Mouse (Mus musculus): ENCODE measurements around the gene Pde6c. TPM values are rescaled to one million over a fixed set of nuclear protein-coding genes. Genes with fewer than 3 reads are reported as not detected.

Pde6c gene
- not detected in 2 replicates for polyA plus RNA-seq (2012; rRNA removed)

GRCm38 (mm10) chr19:38132481-38132880 is at the start of gene Pde6c:
Gene Pde6c (plus strand): TSS chr19:38132781.

GRCm38 (mm10) chr19:38096858-38097758 is 35.5 kb upstream of the Pde6c start, which contains the start of gene Ffar4:
Gene Ffar4 (plus strand): TSS chr19:38097071.

GRCm38 (mm10) chr19:38125219-38125610 is 7.4 kb upstream of the Pde6c start, which contains the start of gene Rbp4:
Gene Rbp4 (minus strand): TSS chr19:38125281.

DNA sequence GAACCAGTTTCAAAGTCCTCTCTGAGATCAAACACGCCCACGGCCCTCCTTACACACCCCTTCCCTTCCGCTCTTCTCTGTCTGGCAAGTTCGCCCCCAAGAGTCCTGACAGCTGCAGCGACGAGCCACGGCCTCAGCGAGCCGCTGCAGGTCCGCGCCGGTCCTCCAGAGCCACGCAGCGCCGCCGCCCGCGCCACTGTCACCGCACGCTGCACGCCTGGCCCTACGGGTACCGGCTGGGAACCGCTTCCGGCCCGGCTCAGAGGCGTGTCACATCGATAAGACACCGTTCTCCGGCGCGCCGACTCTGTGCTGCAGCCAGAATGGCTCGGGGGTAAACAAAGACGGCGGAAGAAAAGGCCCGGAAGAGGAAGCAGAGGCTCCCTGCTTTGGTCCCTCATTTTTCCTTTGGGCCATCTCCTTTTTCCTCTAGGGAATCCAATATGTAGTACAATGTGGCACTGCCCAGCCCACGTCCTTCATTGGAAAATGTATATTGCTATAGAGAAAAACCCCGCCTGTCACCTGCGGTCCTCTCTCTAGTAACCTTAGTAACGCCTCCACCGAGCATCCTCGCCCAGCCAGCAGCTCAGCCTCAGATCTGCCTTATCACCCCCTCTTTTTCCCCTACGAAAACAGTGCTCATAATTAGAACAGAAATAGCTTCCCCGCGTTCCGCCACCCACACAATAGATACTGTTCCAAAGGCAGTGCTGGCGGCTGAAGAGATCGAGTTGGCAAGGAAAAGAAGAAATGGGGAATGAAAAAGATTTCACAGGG is 91.5 kb downstream of the Pde6c start, which contains the start of gene Fra10ac1:
Gene Fra10ac1, minus strand, starts transcription at position 252 of the 780 bp plus-strand sequence.

Other genes with a start within 250 kb of the Pde6c start
- 14.4 and 20.9 TPM in 2 replicates for gene Myof, start 89.2 kb upstream of the Pde6c start, polyA plus RNA-seq (2012; rRNA removed)
- 1.2 and 1.6 TPM in 2 replicates for gene Cep55, start 77.8 kb upstream of the Pde6c start, polyA plus RNA-seq (2012; rRNA removed)
- gene Ffar4, start 35.7 kb upstream of the Pde6c start, polyA plus RNA-seq (2012; rRNA removed) = 77.9 and 151 TPM in 2 replicates
- gene Rbp4, start 7.5 kb upstream of the Pde6c start, polyA plus RNA-seq (2012; rRNA removed) = 47.2 and 56.3 TPM in 2 replicates
- gene Fra10ac1, start 91.4 kb downstream of the Pde6c start, polyA plus RNA-seq (2012; rRNA removed) = 2.3 and 2.7 TPM in 2 replicates
- gene Lgi1, start 131.8 kb downstream of the Pde6c start, polyA plus RNA-seq (2012; rRNA removed) = 0.03 and 0.05 TPM in 2 replicates

Measured in colon, adult 2 months (tissue).